Mouse (Mus musculus) urinary bladder, postnatal 14 days (tissue): Measurements from ENCODE around the gene Olfr1324.
"Not testable (repeated sequence)": the region's sequence is repeated elsewhere in the genome, so short reads cannot be mapped to it uniquely, and the experiment has no call there.

ENCODE experiments used
- DNase-seq: peaks from one replicate; pipeline ENCODE4 v3.0.0; 2021; ENCODE audit warnings: low spot score

Gene Olfr1324

GRCm38 (mm10) chrX:50428398-50428797 lies at the start of gene Olfr1324:
TSS of gene Olfr1324 (minus strand) at chrX:50428498.
- no peak for DNase-seq

- DNase-seq = not testable (repeated sequence)
Observed at GRCm38 (mm10) chrX:50470341-50470740, 42.0 kb upstream of the Olfr1324 start.

- DNase-seq = no peak
Observed at GRCm38 (mm10) chrX:50456136-50456535, 27.8 kb upstream of the Olfr1324 start.

- DNase-seq = no peak
Observed at GRCm38 (mm10) chrX:50443352-50443751, 15.1 kb upstream of the Olfr1324 start.

- DNase-seq = no peak
Observed at GRCm38 (mm10) chrX:50442696-50443095, 14.4 kb upstream of the Olfr1324 start.

- no peak for DNase-seq
Observed at GRCm38 (mm10) chrX:50432499-50432898, 4.2 kb upstream of the Olfr1324 start.

GRCm38 (mm10) chrX:50427712-50428328 lies 478 bp downstream of the Olfr1324 start:
- no peak for DNase-seq

- no peak for DNase-seq
Observed at GRCm38 (mm10) chrX:50425899-50426436, 2.3 kb downstream of the Olfr1324 start.

- DNase-seq = not testable (repeated sequence)
Observed at GRCm38 (mm10) chrX:50410361-50410760, 17.9 kb downstream of the Olfr1324 start.

- not testable (repeated sequence) for DNase-seq
Observed at GRCm38 (mm10) chrX:50390616-50391015, 37.7 kb downstream of the Olfr1324 start.

- no peak for DNase-seq
Observed at GRCm38 (mm10) chrX:50374978-50375377, 53.3 kb downstream of the Olfr1324 start.
